Mouse (Mus musculus) stomach, embryonic 15.5 days (tissue): ENCODE data around the gene Acat2. TPM values are rescaled to one million over a fixed set of nuclear protein-coding genes. Genes with fewer than 3 reads are reported as not detected.

Source experiments
- ATAC-seq: fragments of 200-750 bp; cut with Nextera tagmentation; 2 replicates; pipeline ENCODE4 v1.8.0; 2017; ENCODE audit warnings: low read depth, moderate number of reproducible peaks, moderate TSS enrichment; ENCODE audit not compliant: insufficient read depth, low FRiP score
- H3K27ac ChIP-seq: fragments of 300-500 bp; sonication (generic); 2 replicates; pipeline ENCODE4 v1.5.1; 2015; ENCODE audit warnings: mild to moderate bottlenecking, inconsistent platforms
- H3K27me3 ChIP-seq: fragments of 300-500 bp; sonication (generic); replicated peaks from 2 replicates; pipeline ENCODE4 v1.6.1; 2015; ENCODE audit warnings: inconsistent platforms
- H3K36me3 ChIP-seq: fragments of 300-500 bp; sonication (generic); 2 replicates; pipeline ENCODE4 v1.6.1; 2015; ENCODE audit warnings: inconsistent platforms
- H3K4me1 ChIP-seq: fragments of 300-500 bp; sonication (generic); 2 replicates; pipeline ENCODE4 v1.6.1; 2015; ENCODE audit warnings: inconsistent platforms
- H3K4me2 ChIP-seq: fragments of 300-500 bp; sonication (generic); 2 replicates; pipeline ENCODE4 v1.6.1; 2015; ENCODE audit warnings: mild to moderate bottlenecking, inconsistent platforms
- H3K4me3 ChIP-seq: fragments of 300-500 bp; sonication (generic); replicated peaks from 2 replicates; pipeline ENCODE4 v1.5.1; 2015; ENCODE audit warnings: inconsistent platforms
- H3K9ac ChIP-seq: fragments of 300-500 bp; sonication (generic); 2 replicates; pipeline ENCODE4 v1.6.1; 2015; ENCODE audit warnings: inconsistent platforms
- H3K9me3 ChIP-seq: fragments of 300-500 bp; sonication (generic); 2 replicates; pipeline ENCODE4 v1.6.1; 2016; ENCODE audit warnings: inconsistent platforms
- WGBS: fragments of 180-500 bp; shearing (Covaris S2); methylation state at CpG from one replicate; pipeline ENCODE4 v1.1.7; 2015; 5-methylcytosine and 5-hydroxymethylcytosine counted together
- polyA plus RNA-seq: library from polyadenylated mRNA; unstranded; fragments of >200 nt; fragmentation: Nextera tagmentation; extraction: Ambion mirVana; gene quantifications from 2 replicates; pipeline ENCODE4 v1.2.1, GENCODE M21; 2015

The Acat2 gene
- polyA plus RNA-seq, 1 experiment from 2014 or later = 146 TPM

DNA sequence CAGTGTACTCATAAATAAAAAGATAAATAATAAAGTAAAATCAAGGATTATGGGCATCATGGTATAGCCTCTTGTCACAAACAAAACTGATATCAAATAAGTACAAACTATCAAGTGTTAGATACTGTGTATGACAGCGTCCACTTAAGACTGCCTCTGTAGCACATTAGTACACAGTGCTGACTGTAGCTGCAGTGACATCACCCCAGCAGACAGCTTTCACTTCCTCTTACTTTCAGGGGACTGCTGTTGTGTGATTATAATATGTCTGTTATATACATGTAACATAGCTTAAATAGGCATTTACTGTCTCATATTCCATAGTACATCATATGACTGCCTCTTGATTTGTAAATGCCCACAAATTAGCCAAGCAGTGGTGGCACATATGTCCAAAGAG is 39.5 kb downstream of the Acat2 start:
- Histone ChIP-seq H3K27me3 (no peaks in the 10 kb centered on the region), H3K9me3 (no peaks in the 10 kb centered on the region), H3K36me3 (peaks cover 53% of the 10 kb centered on the region), H3K4me1 (no peaks in the 10 kb centered on the region), H3K9ac (no peak overlapping the region), H3K4me2 (no peak overlapping the region), H3K4me3 (no peak overlapping the region), H3K27ac (no peak overlapping the region)
- WGBS = 91% methylated on average over 1 of the region's 1 CpGs
- ATAC-seq = no peak

DNA sequence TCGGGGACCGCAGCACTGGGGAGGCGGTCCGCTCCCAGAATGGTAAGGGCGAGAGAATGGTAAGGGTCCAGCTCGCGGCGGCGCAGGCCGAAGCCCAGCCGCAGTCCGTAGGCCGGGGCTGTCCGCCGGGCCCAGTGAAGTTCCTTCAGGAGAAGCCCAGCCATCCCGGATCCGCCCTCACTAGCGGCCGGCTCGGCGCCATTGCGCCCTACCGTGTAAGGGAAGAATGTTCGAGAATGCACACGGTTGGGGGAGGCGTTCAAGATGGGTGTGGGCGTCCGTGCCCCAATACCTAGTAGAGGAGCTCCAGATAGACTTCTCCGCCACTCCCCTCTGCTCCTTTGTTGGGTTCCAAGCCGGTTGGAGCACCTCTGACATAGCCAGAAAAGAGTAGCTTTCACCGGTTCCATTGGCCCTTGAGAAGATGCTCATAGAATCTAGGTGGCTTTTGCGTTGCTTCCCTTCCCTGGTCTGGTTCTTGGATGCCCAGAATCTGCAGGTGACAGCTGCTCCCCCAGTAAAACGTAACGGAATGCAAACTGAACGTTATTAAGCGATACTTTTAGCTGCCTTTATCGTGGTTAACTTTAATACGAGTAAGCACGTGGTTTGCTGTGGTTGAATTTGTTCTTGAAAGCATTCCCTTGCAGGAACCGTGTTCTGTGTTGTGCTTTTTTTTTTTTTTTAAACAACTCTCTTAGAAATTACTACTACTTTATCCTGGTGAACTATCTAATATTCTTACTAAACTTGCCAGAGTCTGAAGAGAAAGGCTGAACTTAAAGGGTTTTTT is 43.8 kb downstream of the Acat2 start:
- peak overlapping the region; percentile 52 for H3K4me2 ChIP-seq
- H3K4me3 ChIP-seq = peak overlapping the region; percentile 77
- no peaks in the 10 kb centered on the region for H3K27me3 ChIP-seq
- ATAC-seq = peak; percentile 59
- H3K9me3 ChIP-seq = no peaks in the 10 kb centered on the region
- H3K27ac ChIP-seq = peak overlapping the region; percentile 86
- H3K36me3 ChIP-seq = peaks cover 37% of the 10 kb centered on the region
- peak overlapping the region; percentile 87 for H3K9ac ChIP-seq
- WGBS = under 1% methylated on average over 40 of the region's 40 CpGs
- no peaks in the 10 kb centered on the region for H3K4me1 ChIP-seq

DNA sequence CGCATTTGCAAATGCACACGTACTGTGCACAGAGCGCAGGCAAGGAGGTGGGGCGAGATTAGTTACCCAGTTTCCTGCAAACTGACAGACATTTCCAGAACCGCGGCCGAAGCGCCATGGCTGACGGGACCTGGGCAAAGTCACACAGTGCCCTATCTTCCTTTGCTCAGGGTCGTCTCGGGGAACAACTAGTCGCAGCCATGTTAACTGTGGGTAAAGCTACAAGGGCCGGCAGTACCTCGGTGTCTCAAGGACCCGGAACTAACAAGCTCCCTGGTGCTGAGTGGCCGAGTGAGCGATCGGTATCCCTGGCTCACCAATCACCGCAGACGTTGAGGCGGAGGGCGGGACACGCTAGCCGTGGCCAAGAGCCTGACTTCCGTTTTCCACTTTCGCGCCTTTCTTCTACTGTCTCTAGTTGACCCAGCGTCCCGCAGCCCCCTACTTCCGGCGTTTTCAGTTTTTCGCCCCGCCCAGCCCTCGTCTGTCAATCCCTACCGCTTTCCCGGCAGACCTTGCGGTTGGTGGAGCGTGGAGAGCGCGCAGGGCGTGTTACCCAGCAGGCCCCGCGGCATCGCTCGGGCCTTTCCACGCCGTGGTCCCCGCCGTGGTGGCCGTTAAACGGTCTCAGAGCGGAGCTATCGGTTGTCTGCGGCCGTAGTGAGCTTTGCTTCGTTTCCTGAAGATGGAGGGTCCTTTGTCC is 44.5 kb downstream of the Acat2 start, which contains the start of gene Mrpl18:
Mrpl18 (minus strand) TSS at position 465 of the 703 bp plus-strand sequence.
- no peaks in the 10 kb centered on the region for H3K9me3 ChIP-seq
- H3K27ac ChIP-seq = peak within 1 kb of the TSS; percentile 86
- peaks cover 39% of the 10 kb centered on the region for H3K36me3 ChIP-seq
- peak within 1 kb of the TSS; percentile 77 for H3K4me3 ChIP-seq
- peak within 1 kb of the TSS; percentile 67 for H3K4me2 ChIP-seq
- H3K27me3 ChIP-seq = no peaks in the 10 kb centered on the region
- peak within 1 kb of the TSS; percentile 87 for H3K9ac ChIP-seq
- H3K4me1 ChIP-seq = no peaks in the 10 kb centered on the region
- peak; percentile 99 for ATAC-seq
- 0% methylated on average over 56 of the region's 56 CpGs for WGBS

DNA sequence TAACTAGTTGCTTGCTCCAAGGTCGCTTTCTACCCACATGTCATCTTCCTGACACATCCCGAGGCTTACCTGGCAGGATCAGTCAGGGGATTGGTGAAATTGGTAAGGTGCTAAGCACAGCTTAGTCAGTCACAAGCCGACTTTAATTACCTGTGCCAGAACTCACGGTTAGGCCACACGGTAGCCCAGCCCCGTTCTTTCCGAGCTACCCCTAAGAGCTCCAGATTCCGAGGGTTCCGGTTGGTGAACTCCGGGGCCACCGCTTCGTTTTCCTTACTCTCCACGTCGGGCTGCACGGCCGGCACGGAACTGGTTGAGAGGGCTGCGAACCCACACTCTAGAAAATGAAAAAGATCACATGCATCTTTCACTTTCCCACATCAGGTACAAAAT is 45.1 kb downstream of the Acat2 start, which contains the start of gene Tcp1:
Tcp1 (plus strand) TSS at position 214 of the 393 bp plus-strand sequence.
- H3K4me1 ChIP-seq = no peaks in the 10 kb centered on the region
- H3K36me3 ChIP-seq = peaks cover 40% of the 10 kb centered on the region
- H3K27ac ChIP-seq = peak within 1 kb of the TSS; percentile 86
- H3K4me2 ChIP-seq = peak within 1 kb of the TSS; percentile 67
- no peaks in the 10 kb centered on the region for H3K9me3 ChIP-seq
- no peaks in the 10 kb centered on the region for H3K27me3 ChIP-seq
- peak within 1 kb of the TSS; percentile 77 for H3K4me3 ChIP-seq
- H3K9ac ChIP-seq = peak within 1 kb of the TSS; percentile 87
- 0% methylated on average over 18 of the region's 18 CpGs for WGBS
- ATAC-seq = no peak

DNA sequence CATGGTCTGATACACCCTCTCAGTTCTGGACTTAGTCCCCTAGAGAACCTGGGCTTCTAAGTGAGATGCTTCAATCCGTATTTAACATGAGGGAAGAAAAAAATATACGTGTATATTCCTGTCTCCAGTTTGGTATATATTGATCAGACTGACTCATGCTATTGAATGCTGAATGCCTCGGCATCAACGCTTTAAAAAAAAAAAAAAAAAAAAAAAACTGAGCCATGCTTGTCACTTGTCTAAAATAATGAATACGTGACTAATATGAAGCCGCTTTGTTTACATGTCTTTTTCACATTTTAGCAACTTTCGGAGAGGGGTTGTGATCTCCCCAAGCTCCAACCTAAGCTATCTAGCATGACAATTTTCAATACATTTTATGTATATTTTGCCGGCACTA is 50.2 kb downstream of the Acat2 start:
- Histone ChIP-seq H3K36me3 (peaks cover 33% of the 10 kb centered on the region), H3K4me3 (no peak overlapping the region), H3K9ac (no peak overlapping the region), H3K27me3 (no peaks in the 10 kb centered on the region), H3K9me3 (no peaks in the 10 kb centered on the region), H3K4me1 (no peaks in the 10 kb centered on the region), H3K4me2 (no peak overlapping the region), H3K27ac (no peak overlapping the region)
- ATAC-seq = no peak
- 81% methylated on average over 8 of the region's 8 CpGs for WGBS

DNA sequence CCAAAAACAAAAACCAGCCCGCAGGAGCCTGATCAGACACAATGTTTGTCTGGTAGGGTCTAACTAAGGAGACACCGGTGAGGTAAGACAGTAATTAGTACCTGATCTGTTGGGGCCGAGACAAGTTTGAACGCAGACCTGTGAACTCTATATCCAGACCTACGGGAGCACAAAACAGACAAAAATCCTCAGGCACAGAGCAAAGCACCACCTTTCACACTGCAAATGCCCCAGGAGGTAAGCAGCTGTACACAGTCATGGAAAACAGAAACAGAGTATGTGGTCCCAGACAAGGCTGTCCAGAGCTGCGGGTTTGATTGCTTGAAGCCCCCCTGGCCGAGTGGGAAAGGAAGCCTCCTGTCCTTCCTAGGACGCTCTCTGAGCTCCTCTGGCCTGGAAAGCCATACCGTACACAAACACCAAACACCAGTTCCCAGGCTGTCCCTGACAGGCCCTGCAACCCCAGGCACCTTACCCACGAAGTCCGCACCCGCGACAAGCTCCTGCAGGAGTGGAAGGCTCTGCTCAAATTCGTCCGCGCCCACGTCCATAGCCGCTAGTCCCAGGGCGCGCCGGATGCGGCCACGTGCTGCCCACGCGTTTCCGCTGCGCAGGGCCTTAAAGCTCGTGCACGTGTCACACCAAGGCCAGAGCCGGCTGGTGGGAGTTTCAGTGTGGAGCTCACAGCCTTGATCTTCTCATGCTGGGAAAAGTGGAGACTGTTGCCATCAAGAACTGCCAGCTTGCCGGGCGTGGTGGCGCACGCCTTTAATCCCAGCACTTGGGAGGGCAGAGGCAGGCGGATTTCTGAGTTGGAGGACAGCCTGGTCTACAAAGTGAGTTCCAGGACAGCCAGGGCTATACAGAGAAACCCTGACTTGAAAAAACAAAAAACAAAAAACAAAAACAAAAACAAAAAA is 50.9 kb downstream of the Acat2 start, which contains the start of gene Pnldc1:
Pnldc1 (minus strand) TSS at position 870 of the 920 bp plus-strand sequence.
- Histone ChIP-seq H3K36me3 (peaks cover 33% of the 10 kb centered on the region), H3K27ac (no peak within 1 kb of the TSS)
- 76% methylated on average over 35 of the region's 35 CpGs for WGBS

DNA sequence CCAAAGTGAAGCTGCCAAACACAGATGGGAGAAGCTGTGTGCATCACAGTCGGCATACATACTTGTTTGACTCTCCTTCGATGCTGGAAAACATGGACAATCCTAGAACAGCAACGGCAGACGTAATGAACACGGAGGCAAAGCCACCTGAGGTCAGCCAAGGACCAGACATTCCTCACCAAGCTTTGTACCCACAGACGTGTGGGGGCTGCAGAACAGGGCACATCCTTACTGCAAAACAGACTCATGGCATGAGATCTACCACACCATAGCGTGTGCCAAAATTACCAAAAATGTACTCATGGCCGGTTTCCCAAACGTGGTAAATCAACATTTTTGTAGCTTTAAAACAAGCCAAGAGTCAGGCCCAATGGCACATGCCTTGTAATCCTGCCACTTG is 54.1 kb downstream of the Acat2 start:
- H3K4me1 ChIP-seq = 0 out of 2 replicates have a peak, but pooled peaks cover 2% of the 10 kb centered on the region

More for the DNA sequence above, 50.9 kb downstream of the Acat2 start, which contains the start of gene Pnldc1:
- Histone ChIP-seq H3K4me3 (no peak within 1 kb of the TSS), H3K4me2 (no peak within 1 kb of the TSS), H3K4me1 (no peaks in the 10 kb centered on the region), H3K9ac (no peak within 1 kb of the TSS), H3K9me3 (no peaks in the 10 kb centered on the region), H3K27me3 (no peaks in the 10 kb centered on the region)
- no peak for ATAC-seq

DNA sequence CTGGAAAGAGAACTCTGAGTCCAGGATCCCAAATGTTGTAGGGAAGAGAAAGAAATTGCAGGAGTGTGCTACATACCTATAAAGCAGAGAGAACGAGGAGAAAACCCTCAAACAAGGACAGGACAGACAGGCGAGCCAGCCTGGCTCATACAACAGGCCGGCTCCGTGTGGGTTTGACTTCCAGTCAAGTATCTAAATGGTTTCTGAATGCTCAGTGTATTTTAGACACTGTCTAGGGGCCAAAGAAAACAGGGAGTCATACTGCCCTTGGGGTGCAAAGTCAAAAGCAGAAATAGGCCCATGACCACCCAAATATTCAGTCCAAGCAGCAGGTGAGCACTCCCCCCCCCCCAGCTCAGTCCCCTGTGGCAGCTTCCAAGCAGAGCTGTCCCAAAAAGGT is 54.7 kb downstream of the Acat2 start:
- no peak overlapping the region for H3K27ac ChIP-seq
- H3K4me1 ChIP-seq = 0 out of 2 replicates have a peak, but pooled peaks cover 2% of the 10 kb centered on the region
- H3K9ac ChIP-seq = no peak overlapping the region
- H3K4me2 ChIP-seq = no peak overlapping the region
- no peak overlapping the region for H3K4me3 ChIP-seq
- peaks cover 16% of the 10 kb centered on the region for H3K36me3 ChIP-seq
- no peaks in the 10 kb centered on the region for H3K27me3 ChIP-seq
- 85% methylated on average over 4 of the region's 4 CpGs for WGBS
- ATAC-seq = no peak
- no peaks in the 10 kb centered on the region for H3K9me3 ChIP-seq

More for the DNA sequence above, 54.1 kb downstream of the Acat2 start:
- Histone ChIP-seq H3K27ac (no peak overlapping the region), H3K36me3 (peaks cover 21% of the 10 kb centered on the region), H3K4me2 (no peak overlapping the region), H3K27me3 (no peaks in the 10 kb centered on the region), H3K9me3 (no peaks in the 10 kb centered on the region), H3K4me3 (no peak overlapping the region), H3K9ac (no peak overlapping the region)
- WGBS = 82% methylated on average over 9 of the region's 9 CpGs
- no peak for ATAC-seq

DNA sequence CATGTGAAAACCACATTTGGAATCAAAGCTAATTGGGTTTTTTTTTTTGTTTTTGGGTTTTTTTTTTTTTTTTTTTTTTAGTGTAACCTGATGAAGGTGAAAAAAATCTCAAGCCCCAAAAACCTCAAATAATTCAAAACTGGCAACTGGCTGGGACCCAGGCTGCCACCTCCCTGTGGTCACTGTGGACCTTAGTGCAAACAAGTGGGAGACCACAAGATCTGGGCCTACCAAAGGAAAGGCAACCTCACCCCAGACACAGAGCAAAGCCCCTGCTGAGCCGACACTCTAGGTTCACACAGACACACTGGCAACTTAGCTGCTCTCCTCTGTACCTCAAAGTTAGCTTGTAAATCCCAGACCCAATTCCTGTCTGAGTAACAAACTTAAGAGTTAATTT is 56.2 kb downstream of the Acat2 start:
- Histone ChIP-seq H3K4me2 (no peak overlapping the region), H3K36me3 (peaks cover 12% of the 10 kb centered on the region), H3K9me3 (no peaks in the 10 kb centered on the region), H3K4me3 (no peak overlapping the region), H3K27ac (no peak overlapping the region), H3K27me3 (no peaks in the 10 kb centered on the region), H3K9ac (no peak overlapping the region), H3K4me1 (0 out of 2 replicates have a peak, but pooled peaks cover 2% of the 10 kb centered on the region)
- 80% methylated on average over 1 of the region's 1 CpGs for WGBS
- no peak for ATAC-seq

DNA sequence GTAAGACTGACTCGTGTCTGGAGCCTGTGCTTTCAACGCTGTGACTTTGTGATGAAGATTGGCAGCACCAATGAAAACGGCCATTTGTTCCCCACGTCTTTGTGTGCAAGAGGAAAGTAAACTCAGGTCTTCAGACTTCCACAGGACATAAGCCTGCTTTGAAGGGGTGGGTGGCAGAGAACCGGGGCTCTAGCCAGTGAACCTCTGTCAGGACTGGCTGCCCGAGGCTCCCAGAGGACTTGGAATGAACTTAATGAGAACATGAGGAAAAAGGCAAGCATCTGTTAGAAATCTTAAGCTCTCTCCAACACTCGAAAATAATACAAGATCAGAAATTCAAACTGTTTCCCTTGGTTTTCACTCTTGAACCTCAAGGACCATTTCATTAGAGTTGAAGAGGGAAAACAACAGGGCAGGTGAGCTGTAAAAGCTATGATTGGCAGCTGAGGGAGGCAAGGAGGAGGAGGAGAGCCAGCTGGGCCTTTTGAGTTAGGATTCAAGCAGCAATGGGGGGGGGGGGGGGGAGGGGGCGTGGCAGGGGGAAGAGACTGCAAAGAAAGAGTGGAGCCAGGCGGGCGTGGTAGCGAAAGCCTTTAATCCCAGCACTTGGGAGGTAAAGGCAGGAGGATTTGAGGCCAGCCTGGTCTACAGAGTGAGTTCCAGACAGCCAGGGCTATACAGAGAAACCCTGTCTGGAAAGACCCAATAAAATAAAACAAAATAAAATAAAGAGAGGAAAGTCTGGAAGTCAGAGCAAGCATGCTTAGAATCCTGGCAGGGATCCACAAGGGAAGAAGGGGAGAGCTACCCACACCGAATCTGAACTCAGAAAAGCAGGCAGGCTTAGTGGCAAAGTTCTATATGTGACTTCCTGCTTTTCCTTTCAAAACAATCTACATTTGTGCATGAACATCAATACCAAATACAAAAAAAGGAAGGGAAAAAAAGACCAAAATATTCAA is 56.9 kb downstream of the Acat2 start:
- Histone ChIP-seq H3K9me3 (no peaks in the 10 kb centered on the region), H3K36me3 (peaks cover 12% of the 10 kb centered on the region), H3K27ac (peak overlapping the region; percentile 32; the same call in 1 of the 2 replicates), H3K4me1 (0 out of 2 replicates have a peak, but pooled peaks cover 2% of the 10 kb centered on the region), H3K9ac (no peak overlapping the region), H3K4me2 (no peak overlapping the region), H3K27me3 (no peaks in the 10 kb centered on the region), H3K4me3 (no peak overlapping the region)
- no peak for ATAC-seq
- WGBS = 58% methylated on average over 11 of the region's 12 CpGs
